Mouse (Mus musculus) thymus, postnatal 14 days (tissue): ENCODE results near the gene Lrrc72.
"Not testable (repeated sequence)": the region's sequence is repeated elsewhere in the genome, so short reads cannot be mapped to it uniquely, and the experiment has no call there.

ENCODE experiments used
- DNase-seq: peaks from one replicate; pipeline ENCODE4 v3.0.0; 2021

Gene Lrrc72

DNA sequence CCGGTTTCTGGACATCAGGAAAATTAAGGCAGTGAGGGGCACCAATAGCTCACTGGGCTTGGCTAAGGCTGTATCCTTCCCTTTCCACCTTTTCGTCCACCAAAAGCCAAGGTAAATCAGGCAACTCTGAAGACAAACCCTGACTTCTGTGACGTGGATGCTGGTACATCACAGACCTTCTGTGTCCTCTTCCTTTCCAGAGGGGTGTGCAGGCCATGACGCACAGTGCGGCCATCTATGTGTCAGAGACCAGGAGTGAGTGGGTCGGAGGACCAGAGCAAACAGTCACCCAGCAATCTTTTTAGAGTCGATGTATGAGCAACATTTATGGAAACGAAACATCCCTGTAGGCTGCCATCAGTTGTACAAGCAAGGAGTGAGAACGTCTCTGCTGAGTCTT lies at the start of gene Lrrc72:
Gene Lrrc72, minus strand, starts transcription at position 101 of the 400 bp plus-strand sequence.
- DNase-seq, result no peak

DNA sequence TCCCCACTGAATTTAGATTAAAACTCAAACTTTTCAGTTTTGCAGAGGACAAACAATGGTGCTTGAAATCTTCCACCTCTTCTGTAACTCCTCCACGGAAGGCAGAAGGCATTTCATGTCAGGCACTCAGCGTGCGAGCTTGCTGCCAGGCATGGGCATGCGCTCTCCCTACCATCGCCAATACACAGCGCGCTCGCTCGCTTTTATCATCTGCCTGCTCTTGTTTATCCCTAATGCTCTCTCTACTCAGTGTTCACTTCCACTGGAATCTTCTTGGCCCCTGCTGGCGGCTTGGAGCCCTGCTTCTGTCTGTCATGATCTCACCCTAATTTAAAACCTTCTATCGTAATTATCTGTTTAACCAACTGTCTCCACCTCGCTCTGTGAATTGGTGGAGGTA lies 49.1 kb upstream of the Lrrc72 start:
- no peak for DNase-seq

DNA sequence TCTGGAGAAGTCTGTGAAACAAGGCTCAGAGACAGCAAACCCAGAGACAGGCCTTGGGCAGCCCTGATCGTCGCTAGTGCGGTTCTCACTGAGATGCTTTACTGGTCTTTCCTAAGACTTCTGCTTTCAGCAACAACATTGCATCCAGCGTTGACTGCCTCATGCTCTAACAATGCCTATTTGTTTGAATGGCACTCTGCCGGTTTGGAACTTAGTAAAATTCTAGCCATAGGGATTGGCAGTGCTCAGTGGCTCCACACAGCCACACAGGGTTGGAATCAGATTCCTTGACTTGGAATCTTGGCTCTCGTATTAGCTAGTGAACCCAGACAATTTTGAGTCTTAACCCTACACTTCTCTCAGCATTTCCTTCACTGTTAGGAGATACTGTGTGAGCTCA lies 38.1 kb upstream of the Lrrc72 start:
- no peak for DNase-seq

DNA sequence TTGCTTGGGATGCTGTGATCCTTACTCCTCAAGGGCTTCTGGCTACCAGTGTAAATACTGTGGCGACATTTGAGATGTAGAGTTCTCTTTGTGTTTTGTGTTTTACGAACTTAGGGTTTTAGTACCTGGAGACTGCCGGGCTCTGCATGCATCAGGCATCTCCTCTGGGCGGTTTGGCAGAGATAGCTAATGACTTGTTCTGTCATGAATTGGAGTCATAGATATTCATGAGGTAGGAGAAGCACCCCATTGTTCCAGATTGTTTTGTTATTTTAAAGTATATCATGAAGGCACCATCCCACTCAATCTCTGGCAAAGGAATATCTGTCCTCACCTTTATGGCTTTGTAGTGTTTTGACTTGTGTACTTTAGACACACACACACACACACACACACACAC lies 37.3 kb upstream of the Lrrc72 start:
- no peak for DNase-seq

DNA sequence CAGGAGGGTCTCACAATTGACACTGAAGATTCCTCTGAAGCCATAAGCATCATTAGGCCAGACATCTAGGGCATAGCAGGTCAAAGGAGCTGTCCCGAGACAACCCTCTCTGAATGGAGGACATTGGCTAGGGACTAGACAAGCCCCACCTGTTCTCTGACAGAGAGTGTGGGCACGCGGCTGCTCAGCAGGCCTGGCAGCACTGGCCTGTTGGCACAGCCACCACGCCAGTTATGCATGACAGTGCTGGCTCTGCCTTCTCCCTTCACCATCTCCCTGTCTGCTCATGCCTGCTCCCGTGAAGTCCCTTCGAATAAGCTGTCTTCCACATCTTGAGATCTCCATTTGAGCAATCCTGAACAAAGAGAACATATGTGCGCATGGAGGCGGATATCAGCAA lies 36.4 kb upstream of the Lrrc72 start:
- no peak for DNase-seq

DNA sequence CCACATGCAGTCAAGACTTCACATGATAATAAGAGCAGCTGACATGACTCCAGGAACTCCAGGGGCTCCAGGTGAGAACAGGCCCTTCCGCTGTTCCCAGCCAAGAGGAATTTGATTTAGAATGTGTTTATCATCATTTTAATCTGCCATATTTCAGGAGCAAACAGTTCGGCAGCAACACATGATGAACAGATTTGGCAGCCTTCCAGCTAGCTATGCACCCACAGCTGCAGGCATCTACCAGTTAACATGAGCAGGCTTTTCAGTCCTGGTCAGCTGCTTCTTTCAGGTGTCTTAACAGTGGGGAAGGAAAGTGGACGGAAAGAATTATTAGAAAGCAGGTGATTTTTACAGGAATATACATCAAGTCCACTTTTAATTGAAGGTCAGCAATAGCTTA lies 21.6 kb upstream of the Lrrc72 start:
- no peak for DNase-seq

DNA sequence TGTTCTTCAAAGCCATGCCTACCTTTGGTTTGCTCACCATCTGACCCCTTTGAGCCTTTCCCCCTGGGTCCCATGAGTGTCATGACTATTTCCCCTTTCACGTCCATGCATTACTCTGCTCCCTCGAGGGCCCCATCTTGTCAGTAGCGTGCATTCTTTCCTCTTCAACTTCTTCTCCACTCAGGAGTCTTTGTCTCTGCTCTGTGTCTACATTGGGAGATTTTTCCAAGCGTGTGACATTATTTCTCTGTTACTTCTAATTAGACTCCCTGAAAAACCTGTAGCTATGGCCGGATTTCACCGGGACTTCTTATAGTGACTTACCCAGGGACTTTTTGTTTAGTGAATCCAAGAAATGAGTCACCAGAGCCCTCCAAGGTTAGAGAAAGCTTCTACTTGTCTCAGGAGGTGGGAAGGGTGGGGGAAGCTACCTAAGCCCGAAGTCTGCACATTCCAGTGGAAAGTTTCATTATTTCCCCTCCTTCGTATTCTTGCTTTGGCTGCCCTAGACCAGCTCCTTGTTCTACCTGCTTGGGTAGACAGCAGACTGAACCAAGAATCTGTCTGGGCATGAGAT lies 14.6 kb upstream of the Lrrc72 start:
- DNase-seq, result no peak

DNA sequence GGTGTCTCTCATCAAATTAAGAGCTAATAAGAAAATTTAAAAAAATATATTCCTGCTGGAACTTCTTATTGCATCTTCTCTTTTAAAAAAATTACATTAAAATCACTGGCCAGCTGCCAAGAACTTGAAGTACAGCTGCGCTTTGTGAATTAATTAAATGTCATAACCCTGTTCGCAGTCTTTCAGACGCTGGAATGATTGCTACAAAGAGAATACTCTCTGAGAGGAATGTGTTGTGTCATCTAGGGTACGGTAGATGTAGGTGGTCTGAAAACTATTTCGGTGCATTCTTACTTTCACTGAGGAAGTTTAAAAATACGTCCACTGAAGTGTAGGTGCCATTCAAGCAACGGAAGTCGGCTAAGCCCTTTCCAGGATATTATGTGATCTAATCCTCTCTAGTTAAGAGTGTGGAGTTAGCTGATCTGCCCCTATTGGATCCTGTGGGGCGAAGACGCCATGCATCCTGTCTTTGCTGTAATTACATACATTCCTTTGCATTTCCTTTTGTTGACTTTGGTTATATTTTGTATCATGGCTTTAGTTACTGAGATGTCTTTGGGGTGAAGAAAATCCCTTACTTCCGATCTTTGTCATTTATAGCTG lies 9.0 kb upstream of the Lrrc72 start:
- no peak for DNase-seq

DNA sequence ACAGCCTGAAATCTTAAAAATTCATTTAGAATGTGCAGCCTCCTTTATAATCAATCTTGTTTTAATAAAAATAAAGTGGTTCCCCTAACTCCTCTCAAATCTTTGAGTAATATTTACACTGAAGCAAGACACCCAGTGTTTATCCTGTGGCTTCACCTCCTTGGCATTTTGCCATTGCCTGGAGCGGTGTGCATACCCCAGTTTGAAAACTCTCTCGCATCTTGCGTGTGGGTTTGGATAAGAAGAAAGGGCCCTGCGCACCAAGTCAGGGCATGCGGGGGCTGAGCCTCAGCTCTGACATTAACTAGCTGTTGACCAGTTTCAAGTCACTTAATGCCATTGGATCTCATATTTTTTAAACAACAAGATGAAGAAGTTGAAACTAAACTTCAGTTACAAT lies 2.2 kb upstream of the Lrrc72 start:
- no peak for DNase-seq

DNA sequence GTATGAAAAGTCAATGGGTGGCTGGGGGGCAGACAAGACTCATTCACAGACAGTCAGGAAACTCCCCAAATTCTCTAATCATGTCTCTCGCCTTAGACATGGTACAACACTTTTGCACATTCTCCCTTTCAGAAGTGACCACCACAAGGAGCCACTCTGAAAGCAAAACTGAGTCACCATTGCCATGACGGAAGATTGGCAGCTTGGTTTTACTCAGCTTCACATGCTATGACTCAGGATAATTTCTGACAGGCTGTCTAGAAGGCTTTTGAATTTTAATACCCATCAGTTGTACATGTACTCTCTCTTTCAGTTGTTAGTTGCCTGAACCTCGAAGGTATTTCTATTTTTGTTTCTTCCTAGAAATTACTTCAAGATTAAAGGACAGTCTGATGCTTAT lies 12.0 kb downstream of the Lrrc72 start:
- DNase-seq, result no peak

DNA sequence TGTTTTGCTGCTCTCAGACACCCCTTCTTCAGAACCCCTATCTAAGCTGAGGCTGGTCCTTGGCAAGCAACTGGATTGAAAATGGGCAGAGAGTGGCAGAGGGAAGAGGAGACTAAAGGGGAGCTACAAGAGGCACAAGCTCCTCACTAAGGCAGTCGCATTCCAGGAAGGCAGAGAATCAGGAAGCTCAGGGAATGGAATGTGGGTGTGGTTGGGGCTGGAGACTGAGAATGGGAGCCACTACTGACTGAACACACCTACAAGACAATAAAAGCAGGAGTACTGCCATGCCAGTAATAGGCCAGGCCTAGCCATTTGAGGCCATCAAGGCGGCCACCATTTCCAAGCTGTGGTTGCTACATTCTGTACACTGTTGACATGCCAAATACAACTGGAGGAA lies 21.8 kb downstream of the Lrrc72 start:
- no peak for DNase-seq

DNA sequence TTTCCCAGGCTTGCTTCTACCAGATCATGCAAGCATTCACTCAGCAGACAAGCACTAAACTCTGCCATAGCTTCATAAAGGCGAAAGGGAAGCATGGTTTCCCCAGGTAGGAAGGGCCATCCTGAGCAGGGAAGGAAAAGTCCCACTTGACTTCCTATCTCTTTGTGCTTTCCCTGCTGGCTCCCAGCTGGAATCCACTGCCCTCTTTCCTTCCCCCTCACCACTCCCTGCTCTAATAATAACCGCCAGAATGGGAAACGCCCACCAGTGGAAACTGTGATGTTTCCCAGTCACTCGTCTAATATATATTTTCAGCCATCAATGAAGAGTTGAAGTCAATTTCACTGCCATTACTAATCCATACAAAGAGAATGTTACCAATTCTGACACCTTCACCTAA lies 28.8 kb downstream of the Lrrc72 start:
- DNase-seq, result no peak

DNA sequence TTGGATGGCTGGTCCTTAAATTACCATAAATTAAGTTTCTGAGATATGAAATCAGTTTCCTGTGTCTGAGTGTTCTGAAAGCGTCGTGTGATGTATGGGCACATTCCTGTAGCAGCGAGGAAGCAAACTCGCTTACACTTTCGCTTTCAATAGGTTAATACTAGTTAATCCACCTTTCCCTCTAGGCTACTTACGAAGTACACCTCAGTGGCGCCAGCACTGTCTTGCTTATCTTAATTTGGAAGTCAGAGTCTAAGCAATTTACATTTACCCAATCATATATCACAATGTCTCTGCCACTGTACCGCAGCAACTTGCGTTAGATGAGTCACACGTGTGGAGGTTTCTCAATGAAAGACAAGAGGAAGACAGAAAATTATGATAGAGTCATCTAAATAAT lies 36.3 kb downstream of the Lrrc72 start:
- no peak for DNase-seq

DNA sequence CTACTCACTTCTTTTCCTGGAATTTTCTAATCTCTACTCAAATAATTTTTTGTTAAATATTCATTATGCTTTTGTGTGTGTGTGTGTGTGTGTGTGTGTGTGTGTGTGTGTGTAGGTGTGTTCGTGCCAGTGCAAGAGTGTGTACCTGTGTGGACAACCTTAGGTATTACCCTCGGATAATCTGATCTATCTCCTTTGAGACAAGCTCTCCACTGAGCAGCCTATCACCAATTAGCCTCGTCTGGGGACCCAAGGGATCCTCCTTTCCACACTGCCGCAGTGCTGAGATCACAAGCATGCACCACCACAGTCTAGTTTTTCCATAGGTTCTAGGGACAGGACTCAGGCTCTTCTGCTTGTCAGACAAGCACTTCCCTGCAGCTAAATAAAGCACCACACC lies 37.0 kb downstream of the Lrrc72 start:
- DNase-seq, result no peak

DNA sequence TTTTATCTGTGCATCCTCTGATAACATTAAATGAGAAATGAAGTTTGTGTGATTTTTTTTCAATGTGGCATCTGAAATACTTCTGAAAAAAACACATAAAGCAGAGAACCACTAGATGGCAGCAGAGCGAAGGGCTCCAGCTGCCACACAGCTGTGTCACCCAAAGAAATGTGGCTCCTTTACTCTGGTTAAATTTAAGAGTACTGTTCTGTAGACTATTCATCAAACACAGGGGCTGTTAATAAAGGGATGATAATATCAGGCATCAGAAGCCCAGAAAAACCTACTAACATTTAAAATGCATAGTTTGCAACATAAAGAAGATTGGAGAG lies 38.1 kb downstream of the Lrrc72 start:
- peak; percentile 52 for DNase-seq

DNA sequence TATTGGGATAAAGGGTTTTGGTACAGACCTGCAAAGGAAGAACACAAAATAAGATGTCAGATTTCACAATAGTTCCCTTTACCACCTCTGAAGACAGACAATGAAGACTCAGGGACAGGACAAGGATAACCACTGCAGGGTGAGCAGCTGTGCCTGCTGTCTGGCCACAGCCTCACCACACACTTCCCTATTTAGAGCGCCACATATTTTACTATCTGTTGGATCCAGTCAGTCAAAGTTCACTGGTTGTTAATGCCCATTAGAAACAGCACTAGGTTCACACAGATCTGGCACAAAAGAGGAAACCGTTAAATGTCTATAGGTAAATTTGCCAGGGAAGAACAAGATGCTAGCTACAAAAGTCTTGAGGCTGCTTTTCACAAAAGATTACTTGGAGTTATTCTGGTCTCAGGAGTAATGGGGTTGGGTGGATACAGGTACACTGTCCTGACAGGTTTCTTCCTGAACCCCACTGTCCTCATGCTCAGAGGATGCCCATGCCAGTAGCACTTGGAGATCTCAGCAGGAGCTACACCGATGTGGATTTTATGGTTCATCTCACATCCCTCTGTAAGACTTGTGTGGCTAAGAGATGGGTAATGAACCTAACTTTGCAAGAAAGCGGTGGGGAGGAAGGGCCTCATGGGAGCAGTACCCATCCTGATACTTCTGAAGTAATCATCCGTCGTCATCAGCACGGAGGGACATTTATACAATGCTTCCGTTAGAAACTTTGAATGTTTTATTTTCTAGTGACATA lies 38.6 kb downstream of the Lrrc72 start:
- no peak for DNase-seq

DNA sequence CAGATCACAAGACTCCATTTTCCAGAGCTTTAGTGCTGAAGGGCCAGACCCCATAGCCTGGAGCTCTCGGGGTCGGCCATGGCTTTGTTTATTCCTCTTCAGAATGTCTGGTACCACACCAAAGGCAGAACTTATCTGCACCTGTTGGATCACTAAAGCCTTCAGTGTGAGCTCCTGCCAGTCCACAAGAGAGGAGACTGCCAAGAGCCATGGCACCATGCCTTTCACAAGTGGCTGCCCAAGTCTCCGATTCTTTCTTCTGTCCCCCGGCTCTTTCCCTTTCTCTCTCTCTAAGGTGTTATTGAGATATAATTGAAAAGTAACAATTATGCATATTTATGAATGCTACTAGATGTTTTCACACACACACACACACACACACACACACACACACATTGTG lies 43.1 kb downstream of the Lrrc72 start:
- no peak for DNase-seq

DNA sequence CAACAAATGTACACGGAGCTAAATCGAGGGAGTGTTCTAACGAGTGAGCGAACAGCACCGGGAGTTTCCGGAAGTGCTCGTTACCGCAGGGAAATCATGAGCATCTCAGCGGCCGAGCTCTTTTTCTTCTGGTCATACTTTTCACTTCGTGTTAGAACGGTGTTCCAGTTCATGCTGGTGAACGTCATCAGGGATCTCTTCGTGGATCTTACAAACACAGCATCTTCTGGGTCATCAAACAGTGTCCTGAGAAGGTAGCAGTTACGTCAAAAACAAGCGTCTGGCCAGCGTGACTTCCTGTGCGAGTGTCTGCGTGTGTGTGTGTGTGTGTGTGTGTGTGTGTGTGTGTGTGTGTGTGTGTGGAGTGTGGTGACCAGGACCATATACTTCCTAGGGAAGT lies 44.7 kb downstream of the Lrrc72 start:
- DNase-seq, result no peak

DNA sequence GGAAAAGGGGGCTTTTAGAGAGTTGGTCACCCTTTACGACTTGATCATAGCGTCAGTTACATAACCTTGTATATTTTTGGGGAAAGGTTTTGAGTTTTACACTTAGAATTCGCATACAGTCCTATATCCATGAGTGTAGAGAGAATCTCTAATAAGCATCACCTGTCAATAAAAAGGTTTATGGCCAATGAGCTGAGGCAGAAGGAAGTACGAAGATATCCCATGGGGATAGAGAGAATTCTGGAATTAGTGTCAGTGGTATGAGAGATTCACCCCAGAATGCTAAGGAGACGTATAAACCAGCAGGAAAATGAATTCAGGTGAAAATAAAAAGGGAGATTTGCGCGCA lies 45.4 kb downstream of the Lrrc72 start:
- no peak for DNase-seq

DNA sequence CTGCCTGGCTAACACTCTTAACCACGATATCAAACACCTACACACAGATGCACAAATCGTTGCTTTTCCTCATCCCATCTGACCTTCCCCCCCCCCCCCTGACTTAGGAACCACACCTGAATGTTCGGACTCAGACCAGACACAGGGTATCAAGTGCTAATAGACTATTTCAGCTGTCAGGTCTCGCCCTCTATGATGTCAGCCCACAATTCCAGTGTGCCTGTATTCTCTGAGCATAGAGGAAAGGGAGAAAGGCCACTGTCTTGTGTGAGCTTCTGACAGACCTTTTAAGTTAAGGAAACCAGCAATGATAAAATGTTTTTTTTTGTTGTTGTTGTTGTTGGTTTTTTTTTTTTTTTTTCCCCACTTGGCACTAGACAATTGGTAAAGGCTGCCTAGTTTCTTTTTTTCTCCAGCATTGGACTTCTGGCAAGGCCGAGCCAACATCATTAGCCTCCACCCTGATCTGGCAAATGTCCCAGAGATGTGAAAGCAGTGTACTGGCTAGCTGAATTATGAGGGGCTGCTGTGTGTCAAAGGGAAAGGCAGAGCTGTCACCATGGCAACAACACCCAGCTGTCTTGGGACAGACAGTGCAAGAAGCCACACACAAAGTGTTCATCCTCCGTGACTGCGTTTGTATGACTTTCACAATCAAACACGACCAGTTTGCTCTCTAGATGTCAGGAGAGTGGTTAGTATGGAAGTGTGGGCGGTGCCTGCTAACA lies 46.0 kb downstream of the Lrrc72 start:
- DNase-seq, result peak; percentile 26

DNA sequence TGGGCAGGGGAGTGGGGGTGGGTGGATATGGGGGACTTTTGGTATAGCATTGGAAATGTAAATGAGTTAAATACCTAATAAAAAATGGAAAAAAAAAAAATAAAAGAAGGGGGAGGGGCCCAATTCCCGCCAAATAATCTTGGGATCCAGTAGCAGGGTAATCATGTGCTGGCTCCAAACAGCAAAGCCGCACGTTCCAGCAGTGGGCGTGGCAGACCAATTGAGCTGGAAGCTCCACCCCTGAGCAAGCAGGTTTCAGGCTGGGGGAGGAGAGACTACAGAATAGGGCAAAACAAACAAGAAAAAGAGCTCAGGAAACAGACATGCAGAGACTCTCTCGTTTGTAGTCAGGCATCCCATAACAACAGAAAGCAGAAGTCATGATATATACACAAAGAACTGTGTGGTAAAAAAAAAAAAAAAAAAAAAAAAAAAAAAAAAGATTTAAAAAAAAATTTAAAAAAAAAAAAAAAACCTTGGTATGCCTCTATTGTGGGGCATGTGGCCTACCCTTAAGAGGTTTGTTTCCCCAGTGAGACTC lies 47.5 kb downstream of the Lrrc72 start:
- DNase-seq, result not testable (repeated sequence)

DNA sequence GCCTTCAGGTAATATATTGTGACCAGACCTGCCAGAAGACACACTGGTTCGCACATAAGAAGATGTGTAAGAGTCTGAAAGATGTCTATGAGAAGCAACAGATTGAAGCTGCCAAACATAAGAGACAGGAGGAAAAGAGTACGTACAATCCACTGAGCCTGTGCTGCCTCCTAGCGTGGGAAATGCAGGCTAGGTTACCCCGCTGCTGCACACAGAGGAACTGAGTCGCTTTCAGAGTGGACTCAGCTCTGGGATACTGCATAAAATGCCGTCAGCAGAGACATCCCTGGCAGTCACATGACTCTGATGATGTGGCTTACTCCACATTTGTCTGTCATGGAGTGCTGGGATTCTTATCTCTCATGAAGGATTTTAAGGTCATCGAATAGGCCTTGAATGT lies 58.2 kb downstream of the Lrrc72 start:
- DNase-seq, result no peak

DNA sequence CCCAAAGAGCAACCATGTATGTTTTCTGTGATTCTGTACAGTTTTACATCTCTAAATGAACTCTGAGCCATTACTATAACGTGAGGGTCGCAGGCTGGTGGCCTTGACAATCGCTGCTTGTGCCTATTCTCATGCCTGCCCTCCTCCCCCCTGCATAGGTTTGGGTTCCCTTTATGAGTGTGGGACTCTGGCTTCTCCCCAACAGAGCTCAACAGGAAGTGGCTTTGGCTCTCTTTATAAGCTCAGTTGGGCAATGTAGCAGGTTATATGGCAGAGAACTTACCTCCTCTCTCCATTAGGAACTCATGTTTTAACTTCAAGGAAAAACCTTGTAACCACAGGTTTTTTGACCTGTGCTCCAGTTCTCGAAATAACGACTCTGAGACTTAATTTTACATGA lies 62.9 kb downstream of the Lrrc72 start:
- peak; percentile 27 for DNase-seq

DNA sequence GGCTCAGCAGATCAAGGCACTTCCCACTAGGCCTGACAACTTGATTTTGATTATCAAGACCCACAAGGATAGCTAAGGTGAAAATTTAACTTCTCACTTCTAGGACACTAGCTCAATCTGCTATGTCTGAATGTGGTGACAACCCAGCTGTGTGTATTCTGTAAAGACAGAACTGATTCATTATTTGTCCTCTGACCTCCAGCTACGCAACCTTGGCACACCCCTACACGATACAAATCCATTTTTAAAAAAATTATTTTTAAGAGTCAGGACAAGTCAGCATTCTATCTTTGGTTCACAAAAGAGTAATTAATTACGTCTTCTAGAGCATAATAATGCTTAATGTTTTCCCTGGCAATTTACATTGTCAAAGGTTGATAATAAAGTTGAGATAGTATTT lies 63.6 kb downstream of the Lrrc72 start:
- DNase-seq, result no peak
